Mouse (Mus musculus) MEL (cell line): ENCODE data around the gene Zbtb46. TPM values are rescaled to one million over a fixed set of nuclear protein-coding genes. Genes with fewer than 3 reads are reported as not detected.

Source experiments
- DNase-seq: peaks from one replicate; pipeline ENCODE4 v3.0.0; 2011; ENCODE audit warnings: low read depth, low spot score
- H3K27ac ChIP-seq: 2 replicates; pipeline ENCODE4 v1.5.1; 2012; ENCODE audit warnings: low read depth, mild to moderate bottlenecking, control low read depth, low read length, moderate library complexity; ENCODE audit not compliant: control insufficient read depth
- H3K27me3 ChIP-seq, 2 experiments: fragments of 150-350 bp in 1 of 2; sonication (generic) in 1 of 2; 2 replicates each; pipeline ENCODE4 v1.6.1; 2012; ENCODE audit warnings: low read length in 2 of 2, mild to moderate bottlenecking in 2 of 2, improper control_type of control experiment in 1 of 2, moderate library complexity in 1 of 2; ENCODE audit not compliant: insufficient read depth in 2 of 2, control insufficient read depth in 1 of 2
- H3K36me3 ChIP-seq, 2 experiments: 2 replicates each; pipeline ENCODE4 v1.6.1; 2012 to 2014; ENCODE audit warnings: low read length in 2 of 2, improper control_type of control experiment in 1 of 2, inconsistent platforms in 1 of 2, mild to moderate bottlenecking in 1 of 2; ENCODE audit not compliant: insufficient read depth in 2 of 2, control insufficient read depth in 1 of 2
- H3K4me1 ChIP-seq, 2 experiments: fragments of 150-350 bp in 1 of 2; sonication (generic) in 1 of 2; 2 replicates each; pipeline ENCODE4 v1.6.1; 2012; ENCODE audit warnings: low read length in 2 of 2, improper control_type of control experiment in 1 of 2, mild to moderate bottlenecking in 1 of 2; ENCODE audit not compliant: insufficient read depth in 2 of 2, control insufficient read depth in 1 of 2
- H3K4me3 ChIP-seq, 2 experiments: fragments of 150-350 bp in 1 of 2; sonication (generic) in 1 of 2; 2 replicates each; pipeline ENCODE4 v1.5.1; 2012; ENCODE audit warnings: low read depth in 2 of 2, low read length in 2 of 2, mild to moderate bottlenecking in 2 of 2, moderate library complexity in 2 of 2, control low read depth in 1 of 2, improper control_type of control experiment in 1 of 2; ENCODE audit not compliant: control insufficient read depth in 1 of 2, insufficient read depth in 1 of 2
- H3K79me2 ChIP-seq: 2 replicates; pipeline ENCODE4 v1.6.1; 2012; ENCODE audit warnings: mild to moderate bottlenecking, low read length, moderate library complexity; ENCODE audit not compliant: control insufficient read depth, poor library complexity, insufficient read depth
- H3K9ac ChIP-seq: 2 replicates; pipeline ENCODE4 v1.6.1; 2012; ENCODE audit warnings: low read depth, mild to moderate bottlenecking, control low read depth, low read length, moderate library complexity; ENCODE audit not compliant: control insufficient read depth, poor library complexity, severe bottlenecking
- H3K9me3 ChIP-seq: fragments of 150-350 bp; sonication (generic); replicated peaks from 2 replicates; pipeline ENCODE4 v1.6.1; 2012; ENCODE audit warnings: mild to moderate bottlenecking, low read length, improper control_type of control experiment, moderate library complexity; ENCODE audit not compliant: insufficient read depth
- BHLHE40 ChIP-seq: IDR thresholded peaks from 2 replicates; pipeline ENCODE4 v1.6.1; 2012; ENCODE audit warnings: low read depth, mild to moderate bottlenecking, inconsistent platforms, low read length, improper control_type of control experiment, borderline replicate concordance
- CHD2 ChIP-seq: IDR thresholded peaks from 2 replicates; pipeline ENCODE4 v1.6.1; 2011; ENCODE audit warnings: low read length, improper control_type of control experiment
- ELF1 ChIP-seq: IDR thresholded peaks from 2 replicates; pipeline ENCODE4 v1.6.1; 2014; ENCODE audit warnings: low read depth, mild to moderate bottlenecking, inconsistent platforms, low read length, improper control_type of control experiment, moderate library complexity
- EP300 ChIP-seq, 2 experiments: IDR thresholded peaks; 2 replicates each; pipeline ENCODE4 v1.6.1; 2011; ENCODE audit warnings: improper control_type of control experiment in 2 of 2, low read length in 2 of 2, low read depth in 1 of 2, mild to moderate bottlenecking in 1 of 2
- GABPA ChIP-seq: IDR thresholded peaks from 2 replicates; pipeline ENCODE4 v1.6.1; 2012; ENCODE audit warnings: low read depth, mild to moderate bottlenecking, inconsistent platforms, low read length, improper control_type of control experiment, moderate library complexity
- GATA1 ChIP-seq: IDR thresholded peaks from 2 replicates; pipeline ENCODE4 v1.6.1; 2011; ENCODE audit warnings: low read depth, low read length, improper control_type of control experiment
- MAX ChIP-seq: IDR thresholded peaks from 2 replicates; pipeline ENCODE4 v1.6.1; 2011; ENCODE audit warnings: low read length, improper control_type of control experiment
- NELFE ChIP-seq: IDR thresholded peaks from 2 replicates; pipeline ENCODE4 v1.6.1; 2011; ENCODE audit warnings: low read depth, low read length, improper control_type of control experiment
- NRF1 ChIP-seq: IDR thresholded peaks from 2 replicates; pipeline ENCODE4 v1.6.1; 2014; ENCODE audit warnings: low read depth, mild to moderate bottlenecking, inconsistent platforms, low read length, improper control_type of control experiment, moderate library complexity; ENCODE audit not compliant: poor library complexity, insufficient read depth, severe bottlenecking
- POLR2AphosphoS5 ChIP-seq: IDR thresholded peaks from 2 replicates; pipeline ENCODE4 v1.6.1; 2012; ENCODE audit warnings: low read depth, borderline replicate concordance, mild to moderate bottlenecking, inconsistent platforms, low read length, moderate library complexity, mixed read lengths
- RCOR1 ChIP-seq: IDR thresholded peaks from 2 replicates; pipeline ENCODE4 v1.6.1; 2012; ENCODE audit warnings: low read depth, mild to moderate bottlenecking, inconsistent platforms, low read length, improper control_type of control experiment
- SIN3A ChIP-seq: IDR thresholded peaks from 2 replicates; pipeline ENCODE4 v1.6.1; 2012; ENCODE audit warnings: low read length, improper control_type of control experiment, inconsistent platforms
- TCF12 ChIP-seq: IDR thresholded peaks from 2 replicates; pipeline ENCODE4 v1.6.1; 2014; ENCODE audit warnings: low read depth, mild to moderate bottlenecking, inconsistent platforms, low read length, improper control_type of control experiment, moderate library complexity
- USF1 ChIP-seq: IDR thresholded peaks from 2 replicates; pipeline ENCODE4 v1.6.1; 2014; ENCODE audit warnings: low read depth, mild to moderate bottlenecking, inconsistent platforms, low read length, improper control_type of control experiment, moderate library complexity
- ZMIZ1 ChIP-seq: IDR thresholded peaks from 2 replicates; pipeline ENCODE4 v1.6.1; 2012; ENCODE audit warnings: low read depth, mild to moderate bottlenecking, inconsistent platforms, low read length, improper control_type of control experiment, moderate library complexity
- ZNF384 ChIP-seq: IDR thresholded peaks from 2 replicates; pipeline ENCODE4 v1.6.1; 2012; ENCODE audit warnings: low read depth, mild to moderate bottlenecking, inconsistent platforms, low read length, improper control_type of control experiment
- polyA plus RNA-seq, 2 experiments: library from polyadenylated mRNA; stranded (reverse) in 1 of 2; unstranded in 1 of 2; fragments of >175 nt in 1 of 2; fragments of >200 nt in 1 of 2; gene quantifications; 2 replicates each; pipeline versions ENCODE4 v1.2.1 to v1.2.4; 2012; ENCODE audit warnings: low replicate concordance in 2 of 2, low read depth in 1 of 2; ENCODE audit not compliant: insufficient read length in 2 of 2, insufficient read depth in 1 of 2, missing spikeins in 1 of 2
- total RNA-seq: library from RNA; depleted of rRNA; stranded (reverse); fragments of 300-350 nt; gene quantifications from 2 replicates; pipeline ENCODE4 v1.2.3, GENCODE M21; 2012

The Zbtb46 gene
- total and polyA plus RNA-seq, 3 experiments = 0.23 to 0.64 TPM; not detected in 1

GRCm38 (mm10) chr2:181420426-181420825 lies 38.8 kb downstream of the Zbtb46 start:
- H3K4me3 ChIP-seq = no peak overlapping the region
- peak; percentile 40 for DNase-seq

GRCm38 (mm10) chr2:181419359-181419758 lies 39.9 kb downstream of the Zbtb46 start:
- Histone ChIP-seq H3K27me3 (no peaks in the 10 kb centered on the region; a peak in 1 of 4 replicates), H3K9me3 (no peaks in the 10 kb centered on the region), H3K79me2 (no peaks in the 10 kb centered on the region)
- TF ChIP-seq EP300 (IDR thresholded peaks at IDR 0.05; ENCODE audit: low read depth in 1 of 2, low read length in 2 of 2) (peak; percentile 44 to 80; a peak in 3 of 4 replicates), MAX (peak; percentile 69; the same call in 1 of the 2 replicates), SIN3A (peak; percentile 27; the same call in 1 of the 2 replicates), BHLHE40 (0 out of 2 replicates have a peak, but pooled peaks have one; percentile 40), GATA1 (peak; percentile 75), ELF1 (no peak), TCF12 (peak; percentile 57; the same call in 1 of the 2 replicates), ZNF384 (no peak), RCOR1 (peak; percentile 80)
- TF ChIP-seq, all 39 proteins: peak for 7
- Histone ChIP-seq H3K4me1 (peaks cover 0 to 20% of the 10 kb centered on the region in 2 experiments; a peak in 2 of 4 replicates), H3K9ac (no peak overlapping the region), H3K36me3 (peaks cover 0 to 3% of the 10 kb centered on the region in 2 experiments; a peak in 2 of 4 replicates), H3K4me3 (no peak overlapping the region), H3K27ac (no peak overlapping the region)
- DNase-seq = peak; percentile 34

More at GRCm38 (mm10) chr2:181420426-181420825, 38.8 kb downstream of the Zbtb46 start:
- Histone ChIP-seq H3K79me2 (no peaks in the 10 kb centered on the region), H3K36me3 (peaks cover 0 to 3% of the 10 kb centered on the region in 2 experiments; a peak in 2 of 4 replicates), H3K4me1 (peaks cover 0 to 20% of the 10 kb centered on the region in 2 experiments; a peak in 2 of 4 replicates), H3K9ac (no peak overlapping the region), H3K9me3 (no peaks in the 10 kb centered on the region), H3K27me3 (no peaks in the 10 kb centered on the region)
- TF ChIP-seq EP300 (IDR thresholded peaks at IDR 0.05; ENCODE audit: low read depth in 1 of 2, low read length in 2 of 2) (0 out of 4 replicates have a peak, but pooled peaks of 1 of the 2 experiments have one; percentile 21), CHD2 (no peak), ZNF384 (no peak), POLR2AphosphoS5 (no peak), RCOR1 (peak; percentile 18; the same call in 1 of the 2 replicates), GATA1 (0 out of 2 replicates have a peak, but pooled peaks have one; percentile 27), ZMIZ1 (no peak), NRF1 (no peak), MAX (no peak), USF1 (no peak), GABPA (no peak), SIN3A (no peak), NELFE (no peak)
- TF ChIP-seq, all 39 proteins: peak for 3
- no peak overlapping the region for H3K27ac ChIP-seq
